Mouse (Mus musculus): ENCODE measurements around the gene 1700109H08Rik.

- no peak for TF ChIP-seq EP300 (IDR thresholded peaks at IDR 0.05; ENCODE audit: low read length)
- no peak for TF ChIP-seq USF1 (IDR thresholded peaks at IDR 0.05; ENCODE audit: low read depth, low read length)
- TF ChIP-seq POLR2A (IDR thresholded peaks at IDR 0.05; ENCODE audit: low read depth, low read length): no peak
- no peak for TF ChIP-seq ZMIZ1 (IDR thresholded peaks at IDR 0.05; ENCODE audit: low read depth, low read length)
- no peak for TF ChIP-seq CTCF (conservative IDR thresholded peaks at IDR 0.05 in 1 of 2, IDR thresholded peaks at IDR 0.05 in 1 of 2; ENCODE audit: low read depth in 2 of 2, low read length in 2 of 2)
- no peak for TF ChIP-seq ZNF384 (IDR thresholded peaks at IDR 0.05; ENCODE audit: low read depth, low read length)
- TF ChIP-seq MXI1 (IDR thresholded peaks at IDR 0.05; ENCODE audit: low read depth, low read length): no peak
- TF ChIP-seq GABPA (IDR thresholded peaks at IDR 0.05; ENCODE audit: insufficient replicate concordance, low read depth, low read length): no peak
Observed at GRCm38 (mm10) chr5:3529585-3530189, 41.7 kb upstream of the 1700109H08Rik start.
